Mouse (Mus musculus) CD4-positive, CD25-positive, alpha-beta regulatory T cell, adult 4 months (primary cell): Measurements from ENCODE around the gene Cstb. TPM values are rescaled to one million over a fixed set of nuclear protein-coding genes. Genes with fewer than 3 reads are reported as not detected.
A peak's percentile ranks its signal among the peaks of the same experiment; 100 is the strongest.

ENCODE experiments used
- ATAC-seq: one replicate; pipeline ENCODE4 v1.8.0; 2017
- polyA plus RNA-seq, 2 experiments: library from polyadenylated mRNA; unstranded; fragments of 100-300 nt; shearing (Covaris generic); gene quantifications; one replicate each; pipeline ENCODE4 v1.2.1; 2017

The Cstb gene
- polyA plus RNA-seq, 2 experiments from 2014 or later: 146 to 147 TPM

DNA sequence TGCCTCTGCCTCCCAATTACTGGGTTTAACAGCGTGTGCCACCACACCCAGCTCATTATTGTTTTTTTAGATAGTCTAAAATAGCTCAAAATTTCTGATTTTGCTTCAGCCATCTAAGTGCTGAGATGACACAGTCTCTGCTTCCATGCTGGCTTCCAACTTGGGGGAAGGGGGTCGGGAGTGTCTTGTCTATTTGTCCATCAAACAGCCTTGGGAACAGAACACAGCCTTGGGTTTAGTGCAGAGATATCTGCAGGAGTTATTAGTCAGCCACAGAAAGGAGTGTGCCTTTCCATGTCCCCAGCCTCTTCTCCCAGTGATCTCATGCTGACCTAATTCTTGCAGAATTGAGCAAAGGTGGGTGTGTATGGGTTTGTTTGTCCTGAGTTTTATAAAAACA, 6.7 kb upstream of the Cstb start:
- ATAC-seq: no peak

- ATAC-seq: no peak
Observed at GRCm38 (mm10) chr10:78420929-78421328, 4.5 kb upstream of the Cstb start.

GRCm38 (mm10) chr10:78422614-78423013, 2.9 kb upstream of the Cstb start:
- ATAC-seq: no peak

- ATAC-seq: peak; percentile 8
Observed at GRCm38 (mm10) chr10:78426117-78426735, 757 bp downstream of the Cstb start.

GRCm38 (mm10) chr10:78428070-78428469, 2.6 kb downstream of the Cstb start:
- no peak for ATAC-seq

- ATAC-seq: no peak
Observed at GRCm38 (mm10) chr10:78429180-78429579, 3.7 kb downstream of the Cstb start.

DNA sequence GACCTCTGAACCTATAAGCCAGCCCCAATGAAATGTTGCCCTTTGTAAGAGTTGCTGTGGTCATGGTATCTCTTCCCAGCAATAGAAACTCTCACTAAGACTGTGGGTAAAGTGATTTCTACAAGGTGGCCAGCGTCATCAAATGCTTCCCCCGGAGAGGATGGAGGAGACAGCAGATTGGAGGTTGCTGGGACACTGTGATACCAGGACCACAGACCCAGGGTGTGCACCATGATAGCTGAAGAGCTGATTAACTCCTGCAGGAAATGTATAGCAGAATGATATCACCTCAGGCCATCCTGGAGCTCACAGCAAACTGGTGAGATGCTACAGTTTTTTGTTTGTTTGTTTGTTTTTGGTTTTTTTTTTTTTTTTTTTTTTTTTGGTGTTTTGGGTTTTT, 4.3 kb downstream of the Cstb start:
- no peak for ATAC-seq

DNA sequence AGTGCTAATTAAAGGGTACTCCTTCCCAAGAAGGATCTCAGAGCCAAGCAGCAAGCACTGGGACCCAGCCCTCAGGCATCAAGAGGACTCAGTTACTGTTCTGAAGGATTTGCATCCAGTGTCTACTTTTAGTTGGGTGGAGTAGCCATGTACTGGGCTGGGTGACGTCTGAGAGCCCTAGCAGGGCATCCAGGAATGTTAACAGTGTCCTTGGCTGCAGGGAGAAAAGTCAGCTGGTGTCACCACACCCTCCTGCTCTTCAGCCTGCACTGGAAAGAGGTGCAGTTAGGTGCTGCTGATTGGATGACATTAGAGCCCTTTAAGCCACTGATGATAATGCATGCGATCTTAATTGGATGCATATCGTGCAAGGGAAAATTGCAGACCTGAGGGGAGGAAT, 7.4 kb downstream of the Cstb start:
- ATAC-seq: no peak

DNA sequence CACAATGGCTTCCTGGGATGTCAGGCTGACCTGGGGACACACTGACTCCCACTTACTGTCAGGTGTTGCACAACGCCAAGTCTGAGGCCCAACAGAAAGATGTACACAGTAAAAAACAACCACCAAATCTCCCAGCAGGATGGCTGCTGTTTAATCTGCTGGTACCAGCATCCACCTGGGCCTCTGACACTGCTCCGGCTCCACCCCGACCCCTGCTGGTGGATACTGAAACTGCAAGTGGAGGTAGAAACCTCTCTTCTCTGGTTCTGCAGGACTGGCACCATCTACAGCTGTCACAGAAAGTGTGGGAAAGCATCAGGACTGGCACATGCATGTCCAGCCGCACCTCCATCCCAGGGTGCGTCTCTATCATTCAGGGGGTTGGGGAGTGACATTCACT, 12.6 kb downstream of the Cstb start:
- ATAC-seq: peak; percentile 84

GRCm38 (mm10) chr10:78439550-78439949, 14.1 kb downstream of the Cstb start:
- ATAC-seq: no peak

DNA sequence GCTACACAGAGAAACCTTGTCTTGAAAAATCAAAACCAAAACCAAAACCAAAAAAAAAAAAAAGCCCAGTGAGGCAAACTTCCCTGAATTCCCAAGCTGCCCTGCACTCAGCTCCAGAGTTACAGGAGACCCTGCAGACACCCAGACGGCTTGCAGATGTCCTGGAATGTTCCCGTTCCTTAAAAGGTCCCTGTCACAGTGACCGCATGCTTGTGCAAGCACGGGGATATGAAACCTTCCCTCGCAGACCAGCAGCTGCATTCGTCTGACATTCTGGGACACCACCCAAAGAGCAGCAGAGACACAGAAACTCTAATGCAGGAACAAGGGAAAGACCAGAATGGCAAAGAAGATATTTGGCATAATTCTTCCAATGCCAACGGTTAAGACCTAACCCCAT, 14.5 kb downstream of the Cstb start:
- ATAC-seq: no peak

DNA sequence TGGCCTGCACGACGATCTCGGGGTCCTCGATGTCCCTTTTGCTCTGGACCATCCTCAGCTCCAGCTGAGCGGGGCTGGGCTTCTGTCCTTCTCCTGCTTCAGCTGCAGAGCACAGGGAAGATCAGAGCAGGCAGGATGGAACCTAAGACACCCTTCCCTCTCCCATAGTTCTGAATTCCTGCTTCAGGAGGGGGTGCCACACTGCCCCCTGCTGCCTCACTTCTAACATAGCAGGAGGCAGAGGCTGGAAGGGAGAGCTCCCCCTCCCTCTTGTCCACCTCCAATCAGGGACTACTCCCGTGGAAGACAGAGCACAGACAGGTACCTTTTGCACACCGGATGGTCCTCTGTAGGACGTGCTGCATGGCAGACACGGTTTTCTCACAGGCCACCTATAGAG, 15.3 kb downstream of the Cstb start:
- peak; percentile 38 for ATAC-seq

DNA sequence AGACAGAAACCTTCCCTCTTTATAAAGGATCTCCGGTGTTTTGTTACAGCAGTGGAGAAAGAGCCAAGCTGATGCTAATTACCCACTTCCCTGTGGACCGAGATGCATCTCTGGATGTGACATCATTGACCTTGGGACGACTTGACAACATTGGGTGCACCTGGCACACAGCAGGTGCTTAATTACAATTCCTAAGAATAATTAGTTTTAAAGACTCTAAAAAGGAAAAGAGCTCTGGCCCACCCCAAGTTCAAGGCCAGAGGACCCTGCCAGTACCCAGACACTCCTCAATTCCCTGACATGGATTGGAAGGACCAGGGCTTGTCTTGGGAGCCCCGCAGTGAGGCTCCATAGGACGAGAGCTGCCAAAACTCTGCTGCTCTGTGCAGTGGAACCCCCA, 16.1 kb downstream of the Cstb start:
- ATAC-seq: no peak

- ATAC-seq: no peak
Observed at GRCm38 (mm10) chr10:78442292-78442691, 16.8 kb downstream of the Cstb start.

GRCm38 (mm10) chr10:78446195-78446594, 20.7 kb downstream of the Cstb start:
- no peak for ATAC-seq

GRCm38 (mm10) chr10:78447396-78447795, 21.9 kb downstream of the Cstb start:
- no peak for ATAC-seq

GRCm38 (mm10) chr10:78450761-78451160, 25.3 kb downstream of the Cstb start:
- ATAC-seq: no peak

DNA sequence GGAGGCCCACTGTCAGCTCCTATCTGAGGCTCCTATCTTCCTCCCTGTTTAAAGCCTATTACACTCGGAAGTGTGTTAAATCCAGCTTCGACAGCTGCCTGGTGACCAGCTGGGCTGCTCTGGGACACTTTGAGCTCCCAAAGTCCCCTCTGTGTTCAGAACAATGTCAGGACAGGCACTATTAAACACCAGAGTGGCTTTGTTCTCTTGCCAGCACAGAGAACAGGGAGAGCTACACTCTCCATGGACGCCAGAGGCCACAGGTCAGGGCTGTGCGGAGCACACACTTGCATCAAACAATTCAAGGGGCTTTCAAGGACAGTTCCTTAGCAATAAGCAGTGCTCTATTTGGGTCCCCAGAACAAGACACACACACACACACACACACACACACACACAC, 27.2 kb downstream of the Cstb start:
- no peak for ATAC-seq

GRCm38 (mm10) chr10:78456696-78457095, 31.2 kb downstream of the Cstb start:
- no peak for ATAC-seq

GRCm38 (mm10) chr10:78457495-78458347, 32.3 kb downstream of the Cstb start:
- ATAC-seq: peak; percentile 95

DNA sequence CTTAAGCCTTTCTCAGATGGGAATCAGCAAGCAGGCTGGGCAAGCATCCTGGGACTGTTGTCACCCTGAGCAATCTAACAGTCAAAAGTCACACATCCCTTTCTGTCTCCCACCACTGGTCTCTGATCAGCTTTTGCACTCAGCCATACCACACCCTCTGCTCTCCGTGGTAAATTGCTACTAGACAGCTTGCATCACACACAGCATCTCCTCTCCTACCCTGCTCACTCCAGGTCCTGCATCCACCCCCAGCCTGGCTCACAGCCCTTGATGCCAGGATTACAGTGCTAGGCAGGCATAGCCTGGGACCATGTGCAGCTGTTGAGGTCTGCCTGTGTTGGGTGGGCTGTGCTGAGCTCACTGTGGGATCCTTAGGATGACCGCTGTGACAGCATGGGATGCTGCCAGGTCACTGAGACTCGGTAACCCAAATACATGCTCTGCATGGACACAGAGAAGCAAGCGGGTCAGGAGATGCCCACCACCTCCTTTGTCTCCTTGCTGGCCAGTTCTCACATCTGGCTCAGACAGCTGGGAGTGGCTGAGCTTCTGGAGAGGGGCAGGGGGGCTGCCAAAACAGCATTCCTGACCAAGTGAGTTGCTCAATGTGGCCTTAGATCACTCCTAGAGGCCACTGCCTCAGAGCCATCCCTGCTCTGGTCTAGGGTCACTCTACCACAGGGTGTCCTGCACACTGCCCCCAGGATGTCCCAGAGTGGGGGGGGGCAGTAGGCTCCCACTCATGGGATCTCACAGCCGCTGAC, 33.1 kb downstream of the Cstb start:
- peak; percentile 31 for ATAC-seq

GRCm38 (mm10) chr10:78460463-78460862, 35.0 kb downstream of the Cstb start:
- ATAC-seq: no peak

- ATAC-seq: no peak
Observed at GRCm38 (mm10) chr10:78461767-78462166, 36.3 kb downstream of the Cstb start.
